Mouse (Mus musculus): ENCODE measurements at regions not wholly inside any gene's neighbourhood (a gene's known extent, or its start where the extent isn't known, plus 50 kb on each side); places are given as distances from the start of the nearest gene placed in this dataset.

- TF ChIP-seq CTCF (IDR thresholded peaks at IDR 0.05): no peak
- WGBS: 70% methylated on average over 10 of the region's 10 CpGs
- no peak overlapping the region for H3K4me2 ChIP-seq (replicated peaks; ENCODE audit: low read depth, low read length)
- no peak overlapping the region for H3K27ac ChIP-seq (ENCODE audit: low read length)
- H3K9me3 ChIP-seq (ENCODE audit: low read length): no peaks in the 10 kb centered on the region
- ATAC-seq: no peak
- DNase-seq (ENCODE audit: low spot score): no peak
- H3K4me1 ChIP-seq (ENCODE audit: insufficient read depth, low read depth, low read length): no peaks in the 10 kb centered on the region
- H3K4me3 ChIP-seq (ENCODE audit: low read depth, low read length): no peak overlapping the region
- no peaks in the 10 kb centered on the region for H3K27me3 ChIP-seq (replicated peaks; ENCODE audit: insufficient read depth, low read length)
- no peaks in the 10 kb centered on the region for H3K36me3 ChIP-seq (ENCODE audit: insufficient read depth, low read length)
- H3K9ac ChIP-seq (replicated peaks; ENCODE audit: low read depth): no peak overlapping the region
These were observed 178.6 kb downstream of the Phlda1 start for GRCm38 (mm10) chr10:111684409-111685346.

GRCm38 (mm10) chr10:111686585-111686984, 180.5 kb downstream of the Phlda1 start:
- H3K4me1 ChIP-seq (ENCODE audit: insufficient read depth, low read depth, low read length): no peaks in the 10 kb centered on the region
- no peak overlapping the region for H3K4me2 ChIP-seq (replicated peaks; ENCODE audit: low read depth, low read length)
- WGBS: 66% methylated on average over 5 of the region's 5 CpGs
- no peaks in the 10 kb centered on the region for H3K9me3 ChIP-seq (ENCODE audit: low read length)
- no peak overlapping the region for H3K9ac ChIP-seq (replicated peaks; ENCODE audit: low read depth)
- no peak for TF ChIP-seq EP300 (IDR thresholded peaks at IDR 0.05)
- no peak for TF ChIP-seq CTCF (IDR thresholded peaks at IDR 0.05)
- no peak for DNase-seq (ENCODE audit: low spot score)
- no peaks in the 10 kb centered on the region for H3K36me3 ChIP-seq (ENCODE audit: insufficient read depth, low read length)
- no peak for ATAC-seq
- no peaks in the 10 kb centered on the region for H3K27me3 ChIP-seq (replicated peaks; ENCODE audit: insufficient read depth, low read length)
- no peak overlapping the region for H3K27ac ChIP-seq (ENCODE audit: low read length)
- no peak overlapping the region for H3K4me3 ChIP-seq (ENCODE audit: low read depth, low read length)

- no peak overlapping the region for H3K9ac ChIP-seq (replicated peaks; ENCODE audit: low read depth)
- no peaks in the 10 kb centered on the region for H3K27me3 ChIP-seq (replicated peaks; ENCODE audit: insufficient read depth, low read length)
- no peaks in the 10 kb centered on the region for H3K4me1 ChIP-seq (ENCODE audit: insufficient read depth, low read depth, low read length)
- no peaks in the 10 kb centered on the region for H3K9me3 ChIP-seq (ENCODE audit: low read length)
- no peak overlapping the region for H3K4me2 ChIP-seq (replicated peaks; ENCODE audit: low read depth, low read length)
- ATAC-seq (peak; percentile 96), DNase-seq (ENCODE audit: low spot score) (peak; percentile 96)
- TF ChIP-seq EP300 (IDR thresholded peaks at IDR 0.05): peak; percentile 84
- no peak for TF ChIP-seq CTCF (IDR thresholded peaks at IDR 0.05)
- H3K27ac ChIP-seq (ENCODE audit: low read length): no peak overlapping the region; the same call in 1 of the 2 replicates
- 34% methylated on average over 10 of the region's 10 CpGs for WGBS
- no peak overlapping the region for H3K4me3 ChIP-seq (ENCODE audit: low read depth, low read length)
- H3K36me3 ChIP-seq (ENCODE audit: insufficient read depth, low read length): no peaks in the 10 kb centered on the region
These were observed 183.5 kb downstream of the Phlda1 start for GRCm38 (mm10) chr10:111689587-111689986.

DNA sequence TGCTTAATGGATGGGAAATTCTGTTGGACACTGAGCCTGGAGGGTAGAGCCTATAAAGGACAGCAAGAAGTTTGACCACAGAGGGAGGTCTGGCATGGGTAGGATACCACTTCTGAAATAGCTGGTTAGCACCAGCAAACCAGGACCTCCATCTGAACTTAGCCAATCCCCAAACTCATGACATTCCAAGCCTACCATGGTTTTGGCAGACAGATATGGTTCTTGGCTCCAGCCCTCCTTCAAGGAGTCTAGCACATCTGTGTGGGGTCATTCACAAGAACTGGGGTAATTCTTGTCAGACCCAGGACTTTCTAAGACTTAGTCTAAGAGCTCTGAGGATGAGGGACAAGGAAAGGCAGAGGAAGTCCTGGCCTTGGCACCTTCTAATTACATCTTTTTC, 187.7 kb downstream of the Phlda1 start:
- DNase-seq (ENCODE audit: low spot score): no peak
- TF ChIP-seq CTCF (IDR thresholded peaks at IDR 0.05): no peak
- no peak for TF ChIP-seq EP300 (IDR thresholded peaks at IDR 0.05)

DNA sequence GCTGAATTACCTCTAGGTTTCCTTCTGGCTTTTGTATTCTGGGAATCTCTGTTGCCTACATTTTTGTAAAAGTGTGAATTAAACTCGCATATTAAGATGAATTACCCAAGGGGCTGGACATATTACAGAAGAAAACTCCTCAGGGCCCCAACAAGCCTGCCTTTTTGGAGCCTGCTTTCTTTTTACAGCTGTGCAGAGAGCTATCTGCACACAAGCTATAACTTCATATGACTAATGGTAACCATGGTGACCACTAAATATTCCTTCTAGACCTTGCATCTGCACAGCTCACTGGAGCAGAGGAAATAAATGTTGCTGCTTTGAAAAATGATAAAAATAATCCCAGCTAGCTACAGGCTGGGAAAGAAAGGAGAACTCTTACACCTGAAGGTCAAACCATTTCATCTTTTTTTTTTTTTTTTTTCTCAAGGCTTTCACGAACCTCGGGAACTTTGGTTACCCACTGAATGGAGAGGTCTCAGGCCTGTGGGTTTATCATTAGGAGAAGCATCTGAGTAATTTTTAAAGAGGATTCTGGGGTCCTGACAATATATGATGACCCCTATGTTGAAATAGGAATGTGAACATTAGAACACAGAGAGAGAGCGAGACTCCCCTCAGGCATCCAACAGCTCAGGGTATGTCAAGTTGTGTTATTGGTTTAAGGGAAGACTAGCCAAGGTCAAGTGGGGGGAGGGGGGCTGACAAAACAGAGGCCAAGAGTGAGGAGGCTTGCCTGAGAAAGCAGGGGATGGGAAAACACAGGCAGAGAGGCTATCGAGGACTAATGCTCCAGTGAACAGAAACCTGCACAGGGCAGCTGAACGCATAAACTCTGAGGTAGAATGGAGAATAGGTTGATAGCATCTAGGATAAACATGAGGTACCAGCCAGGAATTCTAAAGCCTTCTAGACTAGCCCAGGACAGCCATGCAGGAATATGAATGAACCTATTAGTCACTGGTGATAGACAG, 188.4 kb downstream of the Phlda1 start:
- H3K9ac ChIP-seq (replicated peaks; ENCODE audit: low read depth): no peak overlapping the region
- WGBS: 35% methylated on average over 6 of the region's 6 CpGs
- H3K4me2 ChIP-seq (replicated peaks; ENCODE audit: low read depth, low read length): no peak overlapping the region
- 0 out of 2 replicates have a peak overlapping the region, but pooled peaks have one; percentile 6 for H3K27ac ChIP-seq (ENCODE audit: low read length)
- TF ChIP-seq EP300 (IDR thresholded peaks at IDR 0.05) (no peak), CTCF (IDR thresholded peaks at IDR 0.05) (no peak)
- H3K27me3 ChIP-seq (replicated peaks; ENCODE audit: insufficient read depth, low read length): no peaks in the 10 kb centered on the region
- H3K9me3 ChIP-seq (ENCODE audit: low read length): no peaks in the 10 kb centered on the region
- peak; percentile 87 for DNase-seq (ENCODE audit: low spot score)
- H3K4me1 ChIP-seq (ENCODE audit: insufficient read depth, low read depth, low read length): no peaks in the 10 kb centered on the region
- no peaks in the 10 kb centered on the region for H3K36me3 ChIP-seq (ENCODE audit: insufficient read depth, low read length)
- H3K4me3 ChIP-seq (ENCODE audit: low read depth, low read length): no peak overlapping the region
- peak; percentile 27; the same call in 1 of the 2 replicates for ATAC-seq

More for the DNA sequence above, 187.7 kb downstream of the Phlda1 start:
- Histone ChIP-seq H3K4me1 (ENCODE audit: insufficient read depth, low read depth, low read length) (no peaks in the 10 kb centered on the region), H3K27ac (ENCODE audit: low read length) (no peak overlapping the region), H3K4me2 (replicated peaks; ENCODE audit: low read depth, low read length) (no peak overlapping the region), H3K4me3 (ENCODE audit: low read depth, low read length) (no peak overlapping the region), H3K9ac (replicated peaks; ENCODE audit: low read depth) (no peak overlapping the region), H3K9me3 (ENCODE audit: low read length) (no peaks in the 10 kb centered on the region), H3K27me3 (replicated peaks; ENCODE audit: insufficient read depth, low read length) (no peaks in the 10 kb centered on the region), H3K36me3 (ENCODE audit: insufficient read depth, low read length) (no peaks in the 10 kb centered on the region)
- ATAC-seq: no peak

Measured in lung, postnatal 0 days (tissue).